Mouse (Mus musculus) embryo, embryonic 11 days (tissue): ENCODE measurements around the gene Zscan4d.
"Not testable (repeated sequence)": the region's sequence is repeated elsewhere in the genome, so short reads cannot be mapped to it uniquely, and the experiment has no call there.

ENCODE experiments used
- DNase-seq: peaks from one replicate; pipeline ENCODE4 v3.0.0-alpha.2; 2015

The Zscan4d gene

GRCm38 (mm10) chr7:11166059-11166458 is at the start of gene Zscan4d:
Zscan4d (minus strand) TSS chr7:11166159.
- DNase-seq = not testable (repeated sequence)

- DNase-seq = not testable (repeated sequence)
Measured at GRCm38 (mm10) chr7:11158036-11158435, 7.9 kb downstream of the Zscan4d start.
